Mouse (Mus musculus): ENCODE measurements around the gene H3f3b.
A peak's percentile ranks its signal among the peaks of the same experiment; 100 is the strongest.

The H3f3b gene

DNA sequence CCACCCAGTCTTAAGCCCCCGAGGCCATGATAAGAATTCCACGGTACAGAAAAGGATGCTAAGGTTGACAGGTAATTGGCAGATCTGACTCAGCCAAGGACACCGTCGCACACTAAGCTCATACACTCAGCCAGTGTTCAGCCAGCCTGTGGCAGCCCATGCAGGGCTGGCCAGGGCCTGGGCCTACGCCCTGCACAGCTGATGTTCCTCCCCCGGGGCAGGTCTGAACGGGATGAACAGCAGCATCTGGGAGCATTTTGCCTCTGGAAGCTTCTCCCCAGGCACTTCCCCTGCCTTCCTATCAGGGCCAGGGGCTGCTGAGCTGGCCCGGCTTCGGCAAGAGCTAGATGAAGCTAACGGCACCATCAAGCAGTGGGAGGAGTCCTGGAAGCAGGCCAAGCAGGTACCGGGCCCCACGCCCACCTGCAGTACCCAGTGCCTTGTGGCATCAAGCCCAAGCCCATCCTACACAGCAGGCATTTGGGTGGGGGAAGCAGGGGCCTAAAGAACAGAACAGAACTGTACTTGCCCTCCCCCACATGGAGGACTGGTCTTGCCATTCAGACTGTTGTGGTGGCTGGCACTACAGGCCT lies 30.4 kb upstream of the H3f3b start:
- TF ChIP-seq GATA4 (IDR thresholded peaks at IDR 0.05; ENCODE audit: insufficient replicate concordance, low read length), result no peak

DNA sequence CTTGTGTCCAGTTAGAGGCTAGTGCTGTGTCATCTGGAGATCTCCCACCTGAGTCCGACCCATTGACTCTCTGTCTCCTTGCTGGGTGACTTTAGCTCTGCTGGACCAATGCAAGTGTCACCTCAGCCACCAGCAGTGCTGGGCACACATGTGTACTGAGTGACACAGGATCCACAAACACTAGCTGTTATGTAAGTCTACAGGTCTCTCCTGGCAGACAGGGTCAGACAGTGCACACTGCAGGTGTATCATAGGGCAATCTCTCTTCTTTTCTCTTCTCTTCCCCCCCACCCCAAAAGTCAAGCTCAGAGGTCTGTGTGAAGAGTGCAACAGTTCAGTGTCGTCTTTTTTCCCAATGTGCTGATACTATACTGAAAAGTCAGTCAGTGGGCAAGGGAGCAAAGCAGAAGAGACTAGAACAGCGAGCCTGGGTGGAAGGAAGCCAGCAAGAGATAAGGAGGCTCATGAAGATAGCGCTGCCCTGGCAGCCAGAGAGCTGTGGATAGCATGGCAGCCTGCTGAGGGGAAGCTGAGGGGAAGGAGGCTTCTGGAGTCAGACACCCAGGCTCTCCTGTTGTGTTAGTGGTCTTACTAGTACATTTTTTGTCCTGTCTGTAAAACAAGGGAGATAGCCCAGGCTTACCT lies 29.6 kb upstream of the H3f3b start:
- peak; percentile 52; the same call in 1 of the 2 replicates for TF ChIP-seq GATA4 (IDR thresholded peaks at IDR 0.05; ENCODE audit: insufficient replicate concordance, low read length)

DNA sequence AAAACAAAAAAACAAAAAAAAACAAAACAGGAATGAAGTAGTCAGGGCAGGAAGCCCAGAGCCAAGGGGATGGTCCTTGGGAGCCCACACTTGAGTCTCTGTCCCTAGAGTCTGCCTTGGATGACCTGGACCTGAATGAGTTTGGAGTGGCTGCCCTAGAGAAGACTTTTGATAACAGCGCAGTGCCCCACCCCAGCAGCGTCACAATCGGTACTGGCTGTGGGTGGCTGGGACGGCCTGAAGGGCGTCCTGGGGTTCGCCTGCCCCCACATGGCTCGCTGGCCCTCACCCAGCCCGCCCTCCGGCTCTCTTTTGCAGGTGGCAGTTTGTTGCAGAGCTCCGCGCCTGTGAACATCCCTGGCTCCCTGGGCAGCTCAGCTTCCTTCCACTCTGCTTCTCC lies 28.1 kb upstream of the H3f3b start:
- no peak for TF ChIP-seq GATA4 (IDR thresholded peaks at IDR 0.05; ENCODE audit: insufficient replicate concordance, low read length)

DNA sequence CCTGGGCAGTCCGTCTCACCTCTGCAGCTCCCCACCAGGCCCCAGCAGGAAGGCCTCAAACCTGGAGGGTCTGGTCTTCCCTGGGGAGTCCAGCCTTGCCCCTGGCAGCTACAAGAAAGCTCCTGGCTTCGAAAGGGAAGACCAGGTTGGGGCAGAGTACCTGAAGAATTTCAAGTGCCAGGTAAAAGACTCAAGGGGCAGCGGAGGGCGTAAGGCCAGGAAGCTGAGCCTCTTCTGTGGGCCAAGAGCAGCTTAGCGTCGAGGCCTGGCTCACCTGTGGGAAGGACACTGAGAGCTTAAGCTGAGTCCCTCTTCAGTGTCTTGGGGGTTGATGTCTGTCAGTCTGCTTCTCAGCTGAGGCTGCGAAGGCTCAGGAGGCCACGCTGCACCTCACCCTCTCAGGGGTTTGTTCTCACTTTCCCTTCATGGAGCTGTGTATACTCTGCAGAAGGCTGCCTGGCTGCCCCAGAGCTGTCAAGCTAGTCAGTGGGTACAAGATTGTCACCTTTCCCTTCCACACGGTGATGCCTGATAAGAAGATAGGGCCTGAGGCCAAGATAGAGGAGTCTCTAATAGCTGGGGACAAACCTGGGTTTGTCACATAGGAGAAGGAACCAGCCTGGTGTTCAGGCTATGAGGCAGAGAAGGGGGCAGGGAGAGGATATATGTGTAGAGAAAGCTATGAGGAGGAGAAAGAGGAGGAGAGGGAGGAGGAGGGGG lies 25.9 kb upstream of the H3f3b start:
- no peak for TF ChIP-seq GATA4 (IDR thresholded peaks at IDR 0.05; ENCODE audit: insufficient replicate concordance, low read length)

DNA sequence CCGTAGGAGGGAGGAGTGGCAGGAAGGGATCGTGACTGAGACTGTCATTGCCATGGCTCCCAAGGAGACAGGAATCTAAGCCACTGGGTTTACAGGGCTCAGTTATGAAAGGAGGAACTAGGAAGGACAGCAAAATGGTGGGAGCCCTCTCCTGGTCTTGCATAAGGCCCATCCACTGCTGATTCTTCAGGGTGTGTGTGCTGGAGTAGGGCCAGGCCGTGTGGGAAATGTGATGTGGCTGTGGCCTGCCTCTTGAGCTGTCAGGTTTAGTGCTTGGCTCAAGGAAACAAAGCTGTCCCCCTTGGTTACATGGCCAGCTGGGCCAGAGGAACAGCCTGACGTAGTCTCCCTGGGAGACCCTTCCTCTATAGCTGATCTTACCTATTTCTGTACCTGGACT lies 22.4 kb upstream of the H3f3b start:
- no peak for TF ChIP-seq GATA4 (IDR thresholded peaks at IDR 0.05; ENCODE audit: insufficient replicate concordance, low read length)

DNA sequence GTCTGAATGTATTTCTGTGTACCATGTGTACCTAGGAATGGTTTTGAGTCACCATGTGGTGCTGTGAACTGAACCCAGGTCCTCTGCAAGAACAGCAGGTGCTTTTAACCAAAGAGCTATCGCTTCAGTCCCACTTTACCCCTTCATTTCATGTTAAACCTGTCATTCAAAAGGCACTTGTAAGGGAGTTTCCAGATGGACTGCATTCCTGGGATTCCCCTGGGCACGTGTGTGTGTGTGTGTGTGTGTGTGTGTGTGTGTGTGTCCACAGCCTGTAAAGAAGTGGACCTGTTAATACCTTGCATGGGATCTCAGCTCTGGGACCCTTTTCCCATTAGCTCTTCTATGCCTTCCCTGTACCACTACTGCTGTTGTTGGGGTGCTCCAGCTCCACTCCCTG lies 21.8 kb upstream of the H3f3b start:
- TF ChIP-seq GATA4 (IDR thresholded peaks at IDR 0.05; ENCODE audit: insufficient replicate concordance, low read length), result no peak

DNA sequence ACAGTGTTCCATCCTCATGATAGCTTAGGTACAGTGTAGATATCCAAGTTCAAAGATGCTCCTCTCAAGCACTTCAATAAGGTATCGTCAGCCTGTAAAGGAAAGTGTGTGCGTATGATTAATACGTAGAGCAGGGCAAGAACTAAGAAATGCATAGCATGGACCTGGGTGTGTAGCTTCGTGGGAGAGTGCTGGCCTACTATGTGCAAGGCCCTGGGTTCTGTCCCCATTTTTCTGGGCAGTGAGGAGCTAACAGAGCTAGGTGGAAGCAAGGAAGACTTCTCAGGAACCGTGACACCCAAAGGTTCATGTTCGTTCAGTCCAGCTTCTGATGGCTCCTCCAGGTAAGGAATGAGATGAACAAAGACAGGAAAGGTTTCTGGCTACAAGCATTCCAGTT lies 17.4 kb upstream of the H3f3b start:
- TF ChIP-seq GATA4 (IDR thresholded peaks at IDR 0.05; ENCODE audit: insufficient replicate concordance, low read length), result no peak

DNA sequence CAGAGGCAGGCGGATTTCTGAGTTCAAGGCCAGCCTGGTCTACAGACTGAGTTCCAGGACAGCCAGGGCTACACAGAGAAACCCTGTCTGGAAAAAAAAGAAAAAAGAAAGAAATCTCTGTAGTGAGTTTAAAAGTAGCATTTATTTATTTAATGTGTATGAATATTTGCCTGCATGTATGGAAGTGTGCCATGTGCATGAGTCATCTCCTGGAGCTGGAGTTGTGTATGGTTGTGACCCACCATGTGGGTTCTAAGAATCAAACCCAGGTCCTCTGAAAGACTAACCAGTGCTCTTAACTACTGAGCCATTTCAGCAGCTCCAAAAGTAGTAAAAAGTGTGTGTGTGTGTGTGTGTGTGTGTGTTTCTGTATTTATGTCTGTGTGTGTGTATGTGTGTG lies 15.5 kb upstream of the H3f3b start:
- no peak for TF ChIP-seq GATA4 (IDR thresholded peaks at IDR 0.05; ENCODE audit: insufficient replicate concordance, low read length)

DNA sequence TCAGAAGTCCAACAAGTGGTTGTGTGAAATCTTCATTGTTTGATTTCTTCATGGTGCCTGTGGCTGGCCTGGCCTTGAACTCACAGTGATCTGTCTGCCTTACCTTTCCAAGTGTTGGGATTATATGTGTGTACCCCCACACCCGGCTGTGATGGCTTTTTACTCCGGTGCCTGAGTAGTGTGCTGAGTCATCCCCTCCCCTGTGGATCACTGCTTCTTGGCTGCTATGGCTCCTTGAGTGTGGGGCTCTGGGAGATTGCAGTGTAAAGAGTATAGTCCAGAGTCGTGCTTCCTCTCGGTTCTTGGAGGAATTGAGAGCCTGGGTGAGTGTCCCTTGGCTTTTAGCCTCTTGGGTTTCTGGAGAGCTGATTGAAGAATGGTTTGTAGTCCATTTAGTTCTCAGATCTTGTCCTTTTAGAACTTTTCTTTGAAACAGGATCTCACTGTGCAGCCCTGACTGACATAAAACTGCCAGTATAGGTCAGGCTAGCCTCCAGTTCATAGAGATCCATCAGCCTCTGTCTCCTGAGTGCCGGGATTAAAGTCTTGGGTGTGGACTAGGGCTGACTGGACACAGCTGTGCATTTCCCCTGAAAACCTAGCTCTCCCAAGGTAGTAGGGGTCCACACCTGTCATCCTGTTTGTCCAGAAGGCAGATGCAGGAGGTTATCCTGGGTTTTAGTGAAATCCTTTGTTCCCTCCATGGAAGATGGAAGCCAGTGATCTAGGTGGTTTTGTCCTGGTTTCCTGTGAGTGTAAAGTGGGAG lies 14.8 kb upstream of the H3f3b start:
- no peak for TF ChIP-seq GATA4 (IDR thresholded peaks at IDR 0.05; ENCODE audit: insufficient replicate concordance, low read length)

DNA sequence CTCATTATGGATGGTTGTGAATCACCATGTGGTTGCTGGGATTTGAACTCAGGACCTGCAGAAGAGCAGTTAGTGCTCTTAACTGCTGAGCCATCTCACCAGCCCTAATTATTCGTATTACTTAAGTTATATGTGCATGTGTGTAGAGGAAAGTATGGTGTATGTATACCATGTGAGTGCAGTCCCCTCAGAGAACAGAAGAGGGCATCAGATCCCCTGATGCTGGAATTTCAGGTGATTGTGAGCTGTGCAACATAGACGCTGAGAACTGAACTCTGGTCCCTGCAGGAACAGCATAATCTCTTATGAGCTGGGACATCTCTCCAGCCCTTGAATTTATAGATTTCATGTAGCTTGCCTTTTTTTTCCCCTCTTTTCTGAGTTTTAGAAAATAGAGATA lies 14.1 kb upstream of the H3f3b start:
- TF ChIP-seq GATA4 (IDR thresholded peaks at IDR 0.05; ENCODE audit: insufficient replicate concordance, low read length), result no peak

DNA sequence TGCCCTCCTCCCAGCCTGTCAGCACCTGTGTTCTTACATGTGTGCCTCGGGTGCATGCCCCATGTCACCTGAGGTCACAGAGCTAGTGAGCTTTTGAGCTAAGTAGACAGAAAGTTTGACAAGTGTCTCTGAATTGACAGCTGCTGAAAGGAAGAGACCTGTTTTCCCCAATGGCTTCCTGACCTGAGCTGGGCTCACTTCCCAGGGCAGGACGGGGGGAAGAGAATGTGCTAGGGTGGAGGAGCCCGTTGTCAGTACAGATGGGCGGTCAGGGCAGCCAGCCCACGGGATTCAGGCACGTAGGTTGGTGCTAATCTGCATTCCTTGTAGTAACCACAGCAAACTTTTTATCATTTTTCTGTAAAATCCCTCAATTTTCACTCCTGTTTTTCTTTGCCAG lies 12.8 kb upstream of the H3f3b start:
- no peak for TF ChIP-seq GATA4 (IDR thresholded peaks at IDR 0.05; ENCODE audit: insufficient replicate concordance, low read length)

DNA sequence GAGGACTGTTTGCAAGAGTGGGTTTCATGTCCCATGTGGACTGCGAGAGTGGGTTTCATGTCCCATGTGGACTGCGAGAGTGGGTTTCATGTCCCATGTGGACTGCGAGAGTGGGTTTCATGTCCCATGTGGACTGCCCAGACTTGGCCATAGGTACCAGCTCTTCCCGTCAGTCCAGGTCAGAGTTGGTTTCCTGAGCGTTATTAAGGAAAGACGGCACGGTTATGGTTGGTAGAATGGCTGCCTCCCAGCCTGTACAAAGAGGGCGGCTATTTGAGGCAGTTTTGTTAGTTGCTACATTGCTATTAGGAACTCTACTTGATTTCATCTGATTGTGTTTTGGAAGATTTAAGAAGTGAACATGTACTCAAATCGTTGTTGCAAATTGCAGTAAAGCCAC lies 10.1 kb upstream of the H3f3b start:
- TF ChIP-seq GATA4 (IDR thresholded peaks at IDR 0.05; ENCODE audit: insufficient replicate concordance, low read length), result no peak

DNA sequence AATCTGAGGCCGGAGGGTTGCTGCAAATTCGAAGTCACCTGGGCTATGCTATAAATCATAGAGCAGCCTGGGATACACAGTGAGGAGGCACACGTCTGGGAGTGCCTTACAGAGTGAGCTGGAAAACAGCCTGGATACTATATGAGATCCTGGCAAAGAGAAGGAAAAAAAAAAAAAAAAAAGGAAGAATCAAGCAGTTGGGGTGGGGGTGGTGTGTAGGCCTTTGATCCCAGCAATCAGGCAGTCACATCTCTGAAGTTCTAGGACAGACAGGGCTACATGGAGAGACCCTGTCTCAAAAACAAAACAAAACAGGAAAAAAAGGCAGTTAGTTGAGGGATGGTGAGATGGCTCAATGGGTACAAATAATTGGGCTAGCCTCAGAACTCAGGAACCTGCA lies 8.9 kb upstream of the H3f3b start:
- TF ChIP-seq GATA4 (IDR thresholded peaks at IDR 0.05; ENCODE audit: insufficient replicate concordance, low read length), result no peak

DNA sequence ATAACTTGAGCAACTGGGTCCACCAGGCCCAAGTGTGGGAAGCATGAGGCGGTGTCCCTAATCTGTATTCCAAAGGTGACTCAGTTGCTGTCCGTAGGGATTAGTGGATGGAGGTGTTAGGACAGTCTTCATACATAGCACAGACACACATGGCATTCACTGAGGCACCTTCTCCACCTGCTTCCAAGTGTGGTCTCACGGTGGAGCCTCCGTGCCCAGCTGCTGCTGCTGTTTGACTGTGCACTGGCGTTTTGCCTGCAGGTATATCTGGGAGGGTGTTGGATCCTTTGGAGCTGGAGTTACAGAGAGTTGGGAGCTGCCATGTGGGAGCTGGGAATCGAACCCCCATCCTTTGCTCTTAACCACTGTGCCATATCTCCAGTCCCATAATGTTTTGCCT lies 6.8 kb upstream of the H3f3b start:
- no peak for TF ChIP-seq GATA4 (IDR thresholded peaks at IDR 0.05; ENCODE audit: insufficient replicate concordance, low read length)

DNA sequence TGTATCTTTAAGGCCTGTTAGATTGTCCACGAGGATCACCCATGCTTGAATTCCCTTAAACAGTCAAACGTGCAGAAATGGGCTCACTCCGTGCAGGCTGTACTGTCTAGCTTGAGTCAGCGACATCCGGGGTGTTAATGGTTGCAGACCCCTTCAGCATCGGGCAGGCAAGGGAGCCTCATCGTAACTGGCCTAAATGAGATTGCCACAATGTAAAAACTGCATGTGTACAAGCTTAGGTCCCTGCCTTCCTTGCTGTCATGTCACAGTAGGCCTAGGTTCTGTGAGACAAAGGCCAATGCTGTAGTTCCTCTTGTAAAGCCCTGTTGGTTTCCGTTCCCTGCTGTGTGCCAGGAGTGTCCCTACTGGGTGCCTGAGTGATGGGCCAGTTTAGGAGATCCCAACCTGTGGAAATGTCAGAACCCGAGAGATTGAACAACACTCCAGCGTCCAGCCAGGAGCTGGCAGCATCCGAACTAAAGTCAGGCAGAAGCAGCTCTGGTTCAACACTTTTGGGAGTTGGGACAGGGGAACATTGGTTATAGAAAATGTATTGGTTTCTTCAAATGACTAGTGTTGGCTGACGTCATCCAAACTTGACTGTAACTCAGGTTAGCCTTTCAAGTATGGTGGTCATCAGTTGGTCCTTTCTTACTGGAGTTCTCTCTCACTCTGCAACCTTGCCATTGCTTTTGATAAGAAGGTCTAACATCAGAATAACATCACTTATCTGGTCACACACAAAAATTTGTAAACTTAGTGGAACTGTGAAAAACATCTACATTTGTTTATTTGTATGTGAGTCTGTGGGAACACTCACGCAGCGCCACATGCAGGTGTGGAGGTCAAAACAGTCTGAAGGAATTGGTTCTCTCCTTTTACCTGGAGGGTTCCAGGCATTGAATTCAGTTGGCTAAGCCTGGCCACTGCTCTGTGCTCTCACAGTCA lies 3.4 kb upstream of the H3f3b start:
- TF ChIP-seq GATA4 (IDR thresholded peaks at IDR 0.05; ENCODE audit: insufficient replicate concordance, low read length), result no peak
